Mouse (Mus musculus): ENCODE measurements around the gene Btg2. TPM values are rescaled to one million over a fixed set of nuclear protein-coding genes. Genes with fewer than 3 reads are reported as not detected.

Btg2 gene
- polyA plus RNA-seq (2015; fragmentation: Nextera tagmentation; extraction: Ambion mirVana): 103 and 108 TPM in 2 replicates

GRCm38 (mm10) chr1:134078802-134079476 is at the start of gene Btg2:
TSS of gene Btg2 (minus strand) at chr1:134079120.
- H3K4me2 ChIP-seq: peak within 1 kb of the TSS; percentile 90
- peak within 1 kb of the TSS; percentile 84 for H3K4me3 ChIP-seq (replicated peaks)
- WGBS (ENCODE audit: insufficient replicate concordance): under 1% methylated on average over 59 of the region's 62 CpGs
- H3K4me1 ChIP-seq (replicated peaks): peaks cover 85% of the 10 kb centered on the region
- peak within 1 kb of the TSS; percentile 98 for H3K27ac ChIP-seq (replicated peaks)
- peak; percentile 86 for ATAC-seq (ENCODE audit: insufficient read depth)
- H3K36me3 ChIP-seq (replicated peaks): peaks cover 40% of the 10 kb centered on the region
- H3K27me3 ChIP-seq: no peaks in the 10 kb centered on the region
- no peaks in the 10 kb centered on the region for H3K9me3 ChIP-seq (replicated peaks)
- peak within 1 kb of the TSS; percentile 95 for H3K9ac ChIP-seq

GRCm38 (mm10) chr1:134122195-134122594 is 43.3 kb upstream of the Btg2 start:
- 39% methylated on average over 9 of the region's 9 CpGs for WGBS (ENCODE audit: insufficient replicate concordance)

GRCm38 (mm10) chr1:134120179-134120578 is 41.3 kb upstream of the Btg2 start:
- H3K4me3 ChIP-seq (replicated peaks): no peak overlapping the region
- WGBS (ENCODE audit: insufficient replicate concordance): 3% methylated on average over 5 of the region's 5 CpGs
- H3K9ac ChIP-seq: no peak overlapping the region
- H3K36me3 ChIP-seq (replicated peaks): no peaks in the 10 kb centered on the region
- peaks cover 37% of the 10 kb centered on the region for H3K27me3 ChIP-seq
- H3K4me1 ChIP-seq (replicated peaks): no peaks in the 10 kb centered on the region
- H3K4me2 ChIP-seq: no peak overlapping the region
- no peak for ATAC-seq (ENCODE audit: insufficient read depth)
- no peaks in the 10 kb centered on the region for H3K9me3 ChIP-seq (replicated peaks)
- no peak overlapping the region for H3K27ac ChIP-seq (replicated peaks)

More at GRCm38 (mm10) chr1:134122195-134122594, 43.3 kb upstream of the Btg2 start:
- Histone ChIP-seq H3K36me3 (replicated peaks) (no peaks in the 10 kb centered on the region), H3K27ac (replicated peaks) (no peak overlapping the region), H3K4me1 (replicated peaks) (no peaks in the 10 kb centered on the region), H3K4me3 (replicated peaks) (no peak overlapping the region), H3K27me3 (peaks cover 19% of the 10 kb centered on the region), H3K4me2 (no peak overlapping the region), H3K9ac (no peak overlapping the region), H3K9me3 (replicated peaks) (no peaks in the 10 kb centered on the region)
- ATAC-seq (ENCODE audit: insufficient read depth): no peak

GRCm38 (mm10) chr1:134117110-134117509 is 38.2 kb upstream of the Btg2 start:
- ATAC-seq (ENCODE audit: insufficient read depth): no peak
- Histone ChIP-seq H3K27ac (replicated peaks) (no peak overlapping the region), H3K4me2 (no peak overlapping the region), H3K4me1 (replicated peaks) (no peaks in the 10 kb centered on the region), H3K9ac (no peak overlapping the region), H3K27me3 (peaks cover 43% of the 10 kb centered on the region), H3K4me3 (replicated peaks) (no peak overlapping the region), H3K9me3 (replicated peaks) (no peaks in the 10 kb centered on the region), H3K36me3 (replicated peaks) (no peaks in the 10 kb centered on the region)
- 60% methylated on average over 5 of the region's 5 CpGs for WGBS (ENCODE audit: insufficient replicate concordance)

- WGBS (ENCODE audit: insufficient replicate concordance): 61% methylated on average over 8 of the region's 8 CpGs
- Histone ChIP-seq H3K27ac (replicated peaks) (no peak overlapping the region), H3K4me3 (replicated peaks) (no peak overlapping the region), H3K9me3 (replicated peaks) (no peaks in the 10 kb centered on the region), H3K4me1 (replicated peaks) (peaks cover 10% of the 10 kb centered on the region), H3K36me3 (replicated peaks) (no peaks in the 10 kb centered on the region), H3K9ac (no peak overlapping the region), H3K4me2 (no peak overlapping the region), H3K27me3 (peaks cover 28% of the 10 kb centered on the region)
- no peak for ATAC-seq (ENCODE audit: insufficient read depth)
These were observed 36.5 kb upstream of the Btg2 start for GRCm38 (mm10) chr1:134115424-134115823.

DNA sequence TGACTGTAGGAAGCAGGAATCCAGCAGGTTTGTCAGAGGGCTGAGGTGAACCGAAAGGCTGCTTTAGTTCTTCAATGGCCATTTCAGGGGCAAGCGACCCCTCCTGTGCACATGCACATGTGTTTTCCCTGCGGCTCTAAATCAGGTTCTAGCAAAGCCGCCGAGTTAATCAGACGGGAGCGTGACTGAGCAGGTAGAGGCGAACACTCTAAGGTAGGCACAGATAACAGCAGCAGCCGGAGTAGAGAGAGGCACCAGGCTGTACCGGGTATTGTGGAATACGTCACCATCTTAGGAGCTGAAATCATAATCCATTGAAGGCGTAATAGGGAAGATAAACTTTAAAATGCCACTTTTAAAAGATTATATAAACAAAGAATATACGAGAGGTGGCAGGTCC is 35.8 kb upstream of the Btg2 start:
- no peak overlapping the region for H3K4me2 ChIP-seq
- peaks cover 28% of the 10 kb centered on the region for H3K27me3 ChIP-seq
- no peak for ATAC-seq (ENCODE audit: insufficient read depth)
- peaks cover 17% of the 10 kb centered on the region for H3K4me1 ChIP-seq (replicated peaks)
- 63% methylated on average over 13 of the region's 13 CpGs for WGBS (ENCODE audit: insufficient replicate concordance)
- no peak overlapping the region for H3K9ac ChIP-seq
- H3K4me3 ChIP-seq (replicated peaks): no peak overlapping the region
- no peaks in the 10 kb centered on the region for H3K36me3 ChIP-seq (replicated peaks)
- no peak overlapping the region for H3K27ac ChIP-seq (replicated peaks)
- H3K9me3 ChIP-seq (replicated peaks): no peaks in the 10 kb centered on the region

- WGBS (ENCODE audit: insufficient replicate concordance): 69% methylated on average over 7 of the region's 7 CpGs
- Histone ChIP-seq H3K9ac (no peak overlapping the region), H3K4me1 (replicated peaks) (peaks cover 17% of the 10 kb centered on the region), H3K27ac (replicated peaks) (no peak overlapping the region), H3K4me2 (no peak overlapping the region), H3K27me3 (peaks cover 28% of the 10 kb centered on the region), H3K36me3 (replicated peaks) (no peaks in the 10 kb centered on the region), H3K9me3 (replicated peaks) (no peaks in the 10 kb centered on the region), H3K4me3 (replicated peaks) (no peak overlapping the region)
- no peak for ATAC-seq (ENCODE audit: insufficient read depth)
These were observed 35.1 kb upstream of the Btg2 start for GRCm38 (mm10) chr1:134114018-134114417.

- H3K4me1 ChIP-seq (replicated peaks): peaks cover 20% of the 10 kb centered on the region
- H3K27me3 ChIP-seq: peaks cover 28% of the 10 kb centered on the region
- no peak overlapping the region for H3K4me3 ChIP-seq (replicated peaks)
- WGBS (ENCODE audit: insufficient replicate concordance): 58% methylated on average over 5 of the region's 5 CpGs
- H3K9me3 ChIP-seq (replicated peaks): no peaks in the 10 kb centered on the region
- no peaks in the 10 kb centered on the region for H3K36me3 ChIP-seq (replicated peaks)
- no peak overlapping the region for H3K4me2 ChIP-seq
- no peak overlapping the region for H3K9ac ChIP-seq
- no peak for ATAC-seq (ENCODE audit: insufficient read depth)
- H3K27ac ChIP-seq (replicated peaks): no peak overlapping the region
These were observed 34.6 kb upstream of the Btg2 start for GRCm38 (mm10) chr1:134113560-134113959.

GRCm38 (mm10) chr1:134110979-134111378 is 32.1 kb upstream of the Btg2 start, which contains the start of gene Chit1:
TSS of gene Chit1 (plus strand) at chr1:134111242.
- Histone ChIP-seq H3K4me1 (replicated peaks) (peaks cover 29% of the 10 kb centered on the region), H3K9me3 (replicated peaks) (no peaks in the 10 kb centered on the region), H3K4me2 (peak within 1 kb of the TSS; percentile 56), H3K27ac (replicated peaks) (peak within 1 kb of the TSS; percentile 90), H3K4me3 (replicated peaks) (peak within 1 kb of the TSS; percentile 20), H3K27me3 (peaks cover 30% of the 10 kb centered on the region), H3K9ac (peak within 1 kb of the TSS; percentile 35; the same call in 1 of the 2 replicates), H3K36me3 (replicated peaks) (no peaks in the 10 kb centered on the region)
- WGBS (ENCODE audit: insufficient replicate concordance): 55% methylated on average over 4 of the region's 4 CpGs
- ATAC-seq (ENCODE audit: insufficient read depth): peak; percentile 80

GRCm38 (mm10) chr1:134110449-134110848 is 31.5 kb upstream of the Btg2 start:
- Histone ChIP-seq H3K9ac (peak overlapping the region; percentile 35; the same call in 1 of the 2 replicates), H3K4me1 (replicated peaks) (peaks cover 35% of the 10 kb centered on the region), H3K27me3 (peaks cover 30% of the 10 kb centered on the region), H3K36me3 (replicated peaks) (no peaks in the 10 kb centered on the region), H3K9me3 (replicated peaks) (no peaks in the 10 kb centered on the region), H3K27ac (replicated peaks) (peak overlapping the region; percentile 90), H3K4me2 (peak overlapping the region; percentile 56), H3K4me3 (replicated peaks) (peak overlapping the region; percentile 20)
- ATAC-seq (ENCODE audit: insufficient read depth): peak; percentile 96
- 37% methylated on average over 5 of the region's 5 CpGs for WGBS (ENCODE audit: insufficient replicate concordance)

- ATAC-seq (ENCODE audit: insufficient read depth): peak; percentile 63
- H3K9ac ChIP-seq: peak overlapping the region; percentile 35; the same call in 1 of the 2 replicates
- H3K9me3 ChIP-seq (replicated peaks): no peaks in the 10 kb centered on the region
- 71% methylated on average over 3 of the region's 3 CpGs for WGBS (ENCODE audit: insufficient replicate concordance)
- H3K4me1 ChIP-seq (replicated peaks): peaks cover 38% of the 10 kb centered on the region
- H3K36me3 ChIP-seq (replicated peaks): no peaks in the 10 kb centered on the region
- H3K4me3 ChIP-seq (replicated peaks): peak overlapping the region; percentile 20
- H3K27me3 ChIP-seq: peaks cover 30% of the 10 kb centered on the region
- peak overlapping the region; percentile 90 for H3K27ac ChIP-seq (replicated peaks)
- H3K4me2 ChIP-seq: peak overlapping the region; percentile 56
These were observed 31.1 kb upstream of the Btg2 start for GRCm38 (mm10) chr1:134110015-134110414.
